Mouse (Mus musculus) liver, embryonic 11.5 days (tissue): Measurements from ENCODE around the gene Gm10273. TPM values are rescaled to one million over a fixed set of nuclear protein-coding genes. Genes with fewer than 3 reads are reported as not detected.
A peak's percentile ranks its signal among the peaks of the same experiment; 100 is the strongest.

Experiments
- ATAC-seq: fragments of 200-750 bp; cut with Nextera tagmentation; replicated peaks from 2 replicates; pipeline ENCODE4 v1.8.0; 2017; ENCODE audit warnings: moderate number of reproducible peaks, mild to moderate bottlenecking, moderate TSS enrichment, moderate library complexity; ENCODE audit not compliant: low FRiP score
- DNase-seq: peaks from one replicate; pipeline ENCODE4 v3.0.0-alpha.2; 2017; ENCODE audit warnings: low spot score
- H3K27ac ChIP-seq: fragments of 300-500 bp; sonication (generic); 2 replicates; pipeline ENCODE4 v1.5.1; 2014; ENCODE audit warnings: mild to moderate bottlenecking, low read depth, low read length, control low read depth
- H3K27me3 ChIP-seq: fragments of 300-500 bp; sonication (generic); replicated peaks from 2 replicates; pipeline ENCODE4 v1.6.1; 2014; ENCODE audit warnings: low read length, mixed read lengths; ENCODE audit not compliant: control insufficient read depth, insufficient read depth
- H3K36me3 ChIP-seq: fragments of 300-500 bp; sonication (generic); 2 replicates; pipeline ENCODE4 v1.6.1; 2014; ENCODE audit warnings: mild to moderate bottlenecking, low read length, moderate library complexity, mixed read lengths; ENCODE audit not compliant: control insufficient read depth, insufficient read depth
- H3K4me1 ChIP-seq: fragments of 300-500 bp; sonication (generic); replicated peaks from 2 replicates; pipeline ENCODE4 v1.6.1; 2014; ENCODE audit warnings: low read length, mixed read lengths; ENCODE audit not compliant: control insufficient read depth, insufficient read depth
- H3K4me2 ChIP-seq: fragments of 300-500 bp; sonication (generic); 2 replicates; pipeline ENCODE4 v1.6.1; 2014; ENCODE audit warnings: mild to moderate bottlenecking, control low read depth, moderate library complexity
- H3K4me3 ChIP-seq: fragments of 300-500 bp; sonication (generic); 2 replicates; pipeline ENCODE4 v1.5.1; 2014; ENCODE audit warnings: low read depth, low read length, control low read depth
- H3K9ac ChIP-seq: fragments of 300-500 bp; sonication (generic); 2 replicates; pipeline ENCODE4 v1.6.1; 2014; ENCODE audit warnings: low read depth, low read length, control low read depth
- H3K9me3 ChIP-seq: fragments of 300-500 bp; sonication (generic); 2 replicates; pipeline ENCODE4 v1.6.1; 2016; ENCODE audit warnings: low read length, inconsistent platforms, mixed read lengths; ENCODE audit not compliant: control insufficient read depth
- WGBS: fragments of 180-500 bp; shearing (Covaris S2); extraction: QIAGEN DNeasy Blood & Tissue Kit; methylation state at CpG from one replicate; pipeline ENCODE4 v1.1.7; 2014; 5-methylcytosine and 5-hydroxymethylcytosine counted together
- polyA plus RNA-seq: library from polyadenylated mRNA; unstranded; fragments of >200 nt; fragmentation: Nextera tagmentation; extraction: Ambion mirVana; gene quantifications from 2 replicates; pipeline ENCODE4 v1.2.1, GENCODE M21; 2014

Gene Gm10273
- polyA plus RNA-seq, 1 experiment from 2014 or later = 9.2 TPM

- 84% methylated on average over 3 of the region's 3 CpGs for WGBS
- DNase-seq = no peak
- peaks cover 61% of the 10 kb centered on the region for H3K36me3 ChIP-seq
These were observed 30.9 kb upstream of the Gm10273 start for GRCm38 (mm10) chr10:59364551-59364950.

DNA sequence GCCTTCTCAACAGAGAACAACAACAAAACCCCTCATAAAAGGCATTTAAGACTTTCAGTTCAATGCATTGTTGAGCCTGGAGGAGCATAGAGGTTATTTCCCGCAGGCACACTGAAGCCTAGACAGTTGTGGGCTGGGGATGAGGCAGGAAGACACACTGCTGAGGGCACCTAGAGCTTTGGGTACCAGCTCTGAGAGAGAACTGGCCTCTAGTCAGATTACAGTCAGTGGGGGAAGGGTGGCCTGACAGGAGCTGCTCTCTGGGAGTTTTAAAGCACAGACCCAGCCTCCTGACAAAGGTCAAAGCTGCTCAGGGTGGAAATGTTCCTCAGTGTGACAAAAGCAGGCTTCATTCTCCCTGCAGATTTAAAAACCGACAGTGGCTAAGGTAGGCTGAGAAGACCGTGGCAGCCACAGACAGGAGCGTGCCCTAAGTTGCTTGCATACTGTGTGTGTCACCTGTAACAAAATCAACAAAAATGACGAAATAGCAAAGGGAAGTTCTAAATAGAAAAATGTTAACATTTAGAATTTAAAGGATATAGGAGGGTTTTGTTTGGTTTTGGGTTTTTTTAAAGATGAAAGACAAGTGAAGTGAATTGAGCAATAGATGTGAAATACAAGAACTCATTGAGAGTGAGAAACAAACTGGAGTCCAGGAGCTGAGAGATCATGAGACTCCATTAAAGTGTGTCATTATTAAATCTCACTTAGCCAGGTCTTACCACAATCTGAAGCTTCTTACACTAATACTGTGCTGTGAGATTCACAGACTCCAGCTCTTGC is 29.4 kb upstream of the Gm10273 start:
- H3K9me3 ChIP-seq = no peaks in the 10 kb centered on the region
- H3K36me3 ChIP-seq = peaks cover 63% of the 10 kb centered on the region
- H3K27ac ChIP-seq = no peak overlapping the region; the same call in 1 of the 2 replicates
- H3K4me1 ChIP-seq = no peaks in the 10 kb centered on the region; the same call in 1 of the 2 replicates
- ATAC-seq (peak; percentile 54; the same call in 1 of the 2 replicates), DNase-seq (no peak)
- H3K9ac ChIP-seq = no peak overlapping the region
- 80% methylated on average over 5 of the region's 5 CpGs for WGBS
- H3K4me2 ChIP-seq = no peak overlapping the region
- H3K4me3 ChIP-seq = no peak overlapping the region
- H3K27me3 ChIP-seq = no peaks in the 10 kb centered on the region

More at GRCm38 (mm10) chr10:59364551-59364950, 30.9 kb upstream of the Gm10273 start:
- Histone ChIP-seq H3K4me2 (no peak overlapping the region), H3K4me1 (no peaks in the 10 kb centered on the region; the same call in 1 of the 2 replicates), H3K9me3 (no peaks in the 10 kb centered on the region), H3K27me3 (no peaks in the 10 kb centered on the region), H3K9ac (no peak overlapping the region), H3K27ac (no peak overlapping the region), H3K4me3 (no peak overlapping the region)
- no peak for ATAC-seq

DNA sequence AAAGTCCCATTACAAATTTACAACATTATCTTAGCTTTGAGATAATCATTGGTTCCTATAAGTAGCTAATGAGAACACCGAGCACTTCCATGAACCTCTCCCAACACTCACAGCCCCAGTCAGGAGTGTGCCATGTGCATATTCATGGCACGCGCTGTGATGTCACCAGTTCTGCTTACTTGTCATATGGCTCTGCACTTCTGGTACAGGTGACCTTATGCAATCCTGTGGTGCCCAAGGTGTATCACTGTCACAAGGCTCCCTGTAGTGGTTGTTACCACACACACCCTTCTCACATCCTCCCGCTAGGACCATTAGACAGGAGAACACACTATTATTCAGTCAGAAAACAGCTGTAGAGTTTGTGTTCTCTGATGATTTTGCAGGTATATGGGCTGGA is 28.7 kb upstream of the Gm10273 start:
- ATAC-seq (no peak; the same call in 1 of the 2 replicates), DNase-seq (no peak)
- H3K4me2 ChIP-seq = no peak overlapping the region
- no peaks in the 10 kb centered on the region for H3K9me3 ChIP-seq
- H3K4me3 ChIP-seq = no peak overlapping the region
- no peak overlapping the region for H3K9ac ChIP-seq
- H3K4me1 ChIP-seq = no peaks in the 10 kb centered on the region; the same call in 1 of the 2 replicates
- H3K27ac ChIP-seq = no peak overlapping the region
- WGBS = 94% methylated on average over 4 of the region's 4 CpGs
- peaks cover 61% of the 10 kb centered on the region for H3K36me3 ChIP-seq
- H3K27me3 ChIP-seq = no peaks in the 10 kb centered on the region

GRCm38 (mm10) chr10:59367206-59367605 is 28.2 kb upstream of the Gm10273 start:
- Histone ChIP-seq H3K27me3 (no peaks in the 10 kb centered on the region), H3K4me2 (no peak overlapping the region), H3K4me3 (no peak overlapping the region), H3K27ac (no peak overlapping the region), H3K9me3 (no peaks in the 10 kb centered on the region), H3K36me3 (peaks cover 58% of the 10 kb centered on the region), H3K9ac (no peak overlapping the region), H3K4me1 (no peaks in the 10 kb centered on the region; the same call in 1 of the 2 replicates)
- 88% methylated on average over 4 of the region's 4 CpGs for WGBS
- ATAC-seq (no peak), DNase-seq (no peak)

DNA sequence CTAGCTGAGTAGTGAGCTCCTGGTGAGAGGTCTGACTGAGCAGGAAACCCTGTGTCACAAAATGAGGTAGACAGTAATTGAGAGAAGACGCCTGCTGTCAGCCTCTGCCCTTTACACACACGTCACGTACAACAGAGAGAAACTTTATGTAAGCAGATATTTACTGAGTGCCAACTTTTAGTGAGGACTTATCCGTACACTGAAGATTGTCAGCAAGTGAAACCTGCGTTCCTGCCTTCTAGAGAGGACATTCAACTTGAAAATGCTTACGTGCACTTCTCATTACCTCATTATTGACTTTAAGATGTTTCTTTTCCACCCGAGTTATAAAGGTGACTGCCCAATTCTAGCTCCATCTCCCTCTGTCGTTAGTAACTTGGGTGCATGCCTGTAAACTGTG is 26.7 kb upstream of the Gm10273 start:
- Histone ChIP-seq H3K4me2 (no peak overlapping the region), H3K4me3 (no peak overlapping the region), H3K36me3 (peaks cover 52% of the 10 kb centered on the region), H3K27ac (no peak overlapping the region), H3K27me3 (no peaks in the 10 kb centered on the region), H3K4me1 (no peaks in the 10 kb centered on the region), H3K9me3 (no peaks in the 10 kb centered on the region), H3K9ac (no peak overlapping the region)
- WGBS = 93% methylated on average over 8 of the region's 8 CpGs
- ATAC-seq (no peak), DNase-seq (no peak)

- no peak for ATAC-seq
- H3K4me2 ChIP-seq = no peak overlapping the region
- 85% methylated on average over 9 of the region's 9 CpGs for WGBS
- DNase-seq = no peak
- no peaks in the 10 kb centered on the region for H3K4me1 ChIP-seq
- no peaks in the 10 kb centered on the region for H3K9me3 ChIP-seq
- H3K27me3 ChIP-seq = no peaks in the 10 kb centered on the region
- H3K36me3 ChIP-seq = peaks cover 47% of the 10 kb centered on the region
- no peak overlapping the region for H3K9ac ChIP-seq
- no peak overlapping the region for H3K4me3 ChIP-seq
- H3K27ac ChIP-seq = no peak overlapping the region
These were observed 26.0 kb upstream of the Gm10273 start for GRCm38 (mm10) chr10:59369426-59369825.

DNA sequence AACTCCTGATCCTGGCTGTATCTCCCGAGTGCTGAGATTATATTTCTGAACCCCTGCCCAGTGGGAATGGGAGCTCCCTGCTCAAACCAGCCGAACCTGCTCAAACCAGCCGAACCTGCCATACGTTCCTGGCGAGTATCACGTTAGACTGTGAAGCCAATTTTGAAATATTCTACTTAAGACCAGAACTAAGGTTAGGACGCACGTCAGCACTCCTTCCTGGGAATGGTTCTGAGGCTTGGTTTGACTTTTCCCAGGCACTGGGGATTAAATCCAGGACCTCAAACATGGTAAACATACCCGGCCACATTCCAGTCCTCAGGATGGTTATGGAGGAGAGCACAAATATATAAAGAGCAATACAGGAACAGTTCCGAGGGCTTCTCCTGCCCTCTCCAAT is 17.5 kb upstream of the Gm10273 start:
- Histone ChIP-seq H3K27me3 (no peaks in the 10 kb centered on the region), H3K4me3 (no peak overlapping the region), H3K9me3 (no peaks in the 10 kb centered on the region), H3K36me3 (0 out of 2 replicates have a peak, but pooled peaks cover 2% of the 10 kb centered on the region), H3K9ac (no peak overlapping the region), H3K27ac (no peak overlapping the region), H3K4me2 (no peak overlapping the region), H3K4me1 (peaks cover 10% of the 10 kb centered on the region; the same call in 1 of the 2 replicates)
- no peak for ATAC-seq
- no peak for DNase-seq
- WGBS = 84% methylated on average over 10 of the region's 10 CpGs

DNA sequence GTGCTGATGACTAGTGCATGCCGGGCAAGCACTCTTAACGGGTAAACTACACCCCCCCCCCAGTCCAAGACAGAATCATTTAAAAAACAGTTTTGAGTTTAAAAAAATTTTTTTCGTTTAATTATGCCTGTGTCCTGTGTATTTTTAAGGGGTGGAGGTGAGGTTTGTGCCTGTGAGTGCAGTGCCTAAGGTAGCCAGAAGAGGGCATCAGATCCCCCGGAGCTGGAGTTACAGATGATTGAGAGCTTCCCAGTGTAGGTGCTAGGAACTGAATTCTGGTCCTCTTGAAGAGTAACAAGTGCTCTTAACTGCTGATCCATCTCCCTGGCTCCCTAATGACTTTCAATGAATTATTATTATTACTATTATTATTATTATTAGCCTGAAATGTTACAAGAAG is 16.7 kb upstream of the Gm10273 start:
- ATAC-seq = no peak
- no peak overlapping the region for H3K9ac ChIP-seq
- WGBS = 87% methylated on average over 4 of the region's 4 CpGs
- H3K4me2 ChIP-seq = no peak overlapping the region
- H3K4me1 ChIP-seq = peaks cover 10% of the 10 kb centered on the region; the same call in 1 of the 2 replicates
- no peaks in the 10 kb centered on the region for H3K27me3 ChIP-seq
- no peaks in the 10 kb centered on the region for H3K9me3 ChIP-seq
- DNase-seq = no peak
- no peak overlapping the region for H3K27ac ChIP-seq
- H3K4me3 ChIP-seq = no peak overlapping the region
- H3K36me3 ChIP-seq = no peaks in the 10 kb centered on the region

DNA sequence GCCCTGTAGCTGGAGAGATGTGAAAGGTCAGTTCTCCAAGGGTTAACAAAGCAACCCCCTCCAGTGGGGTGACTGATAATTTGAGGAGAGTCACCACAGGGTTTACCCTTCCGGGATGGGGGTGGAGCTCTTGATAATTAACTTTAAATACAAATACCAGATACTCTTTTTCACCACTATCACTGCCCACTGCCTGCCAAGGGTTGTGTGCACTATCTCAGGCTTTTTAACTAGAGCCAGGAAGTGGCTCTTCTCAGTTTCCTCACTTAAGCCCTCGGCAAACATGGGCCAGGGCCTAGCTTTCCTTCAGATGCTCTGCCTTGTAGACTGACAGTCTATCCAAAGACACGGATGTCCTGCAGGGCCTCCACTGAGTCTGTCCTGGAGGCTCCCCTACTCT is 15.5 kb upstream of the Gm10273 start:
- Histone ChIP-seq H3K36me3 (no peaks in the 10 kb centered on the region), H3K9me3 (no peaks in the 10 kb centered on the region), H3K27me3 (no peaks in the 10 kb centered on the region), H3K27ac (peak overlapping the region; percentile 39), H3K4me3 (no peak overlapping the region), H3K4me2 (peak overlapping the region; percentile 8; the same call in 1 of the 2 replicates), H3K4me1 (peaks cover 10% of the 10 kb centered on the region; the same call in 1 of the 2 replicates), H3K9ac (peak overlapping the region; percentile 35; the same call in 1 of the 2 replicates)
- ATAC-seq = peak; percentile 51; the same call in 1 of the 2 replicates
- no peak for DNase-seq
- 24% methylated on average over 3 of the region's 3 CpGs for WGBS
